Mouse (Mus musculus) E14TG2a.4 (cell line): ENCODE results near the gene Abhd16a.

Source experiments
- H3K27me3 ChIP-seq: 2 replicates; pipeline ENCODE4 v1.6.1; 2014; ENCODE audit warnings: low read length, control low read depth; ENCODE audit not compliant: insufficient read depth
- H3K36me3 ChIP-seq: 2 replicates; pipeline ENCODE4 v1.6.1; 2014; ENCODE audit warnings: low read length, control low read depth; ENCODE audit not compliant: insufficient read depth
- H3K4me1 ChIP-seq: replicated peaks from 2 replicates; pipeline ENCODE4 v1.6.1; 2014; ENCODE audit warnings: low read depth, low read length, control low read depth
- H3K4me3 ChIP-seq: replicated peaks from 2 replicates; pipeline ENCODE4 v1.5.1; 2014; ENCODE audit warnings: mild to moderate bottlenecking, low read length
- H3K9me3 ChIP-seq: 2 replicates; pipeline ENCODE4 v1.6.1; 2014; ENCODE audit warnings: low read length, control low read depth
- CTCF ChIP-seq: conservative IDR thresholded peaks from 2 replicates; pipeline ENCODE4 v1.5.1; 2014; ENCODE audit warnings: low read length
- NANOG ChIP-seq: IDR thresholded peaks from 2 replicates; pipeline ENCODE4 v1.6.1; 2014; ENCODE audit warnings: borderline replicate concordance, low read length, mixed read lengths
- POU5F1 ChIP-seq: IDR thresholded peaks from 2 replicates; pipeline ENCODE4 v1.6.1; 2014; ENCODE audit warnings: low read length, borderline replicate concordance

Abhd16a gene

DNA sequence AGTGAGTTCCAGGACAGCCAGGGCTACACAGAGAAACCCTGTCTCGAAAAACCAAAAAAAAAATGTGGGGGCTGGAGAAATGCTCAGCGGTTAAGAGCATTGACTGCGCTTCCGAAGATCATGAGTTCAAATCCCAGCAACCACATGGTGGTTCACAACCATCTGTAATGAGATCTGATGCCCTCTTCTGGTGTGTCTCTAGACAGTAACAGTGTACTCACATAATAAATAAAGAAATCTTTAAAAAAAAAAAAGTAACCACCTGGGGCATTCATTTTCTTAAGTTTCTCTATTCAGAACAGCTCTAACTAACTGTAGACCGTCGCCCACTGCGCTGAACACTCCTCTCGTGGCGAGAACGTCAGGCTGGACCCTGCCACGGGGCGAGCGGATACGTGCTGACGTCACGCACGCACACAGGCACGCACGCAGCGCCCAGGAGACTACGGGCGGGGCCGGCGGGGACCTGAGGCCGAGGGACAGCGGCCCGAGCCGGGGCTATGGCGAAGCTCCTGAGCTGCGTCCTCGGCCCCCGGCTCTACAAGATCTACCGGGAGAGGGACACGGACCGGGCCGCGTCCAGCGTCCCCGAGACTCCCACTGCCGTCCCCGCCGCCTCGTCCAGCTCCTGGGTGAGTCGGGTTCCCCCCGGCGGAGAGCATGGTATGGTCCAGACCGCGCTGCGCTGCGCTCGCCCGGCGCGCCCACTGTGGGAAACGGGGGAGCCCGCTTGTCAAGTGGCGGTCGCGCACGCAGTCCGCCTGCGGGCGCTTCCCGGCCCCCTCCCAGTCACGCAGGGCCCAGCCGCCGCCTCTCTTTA lies at the start of gene Abhd16a:
Gene Abhd16a, plus strand, starts transcription at position 439 of the 820 bp plus-strand sequence.
- peak within 1 kb of the TSS; percentile 88 for H3K4me3 ChIP-seq
- H3K4me1 ChIP-seq: peaks cover 36% of the 10 kb centered on the region
- peaks cover 36% of the 10 kb centered on the region for H3K36me3 ChIP-seq
- TF ChIP-seq CTCF: no peak
- TF ChIP-seq NANOG: no peak
- no peak for TF ChIP-seq POU5F1
- no peaks in the 10 kb centered on the region for H3K9me3 ChIP-seq
- 0 out of 2 replicates have a peak, but pooled peaks cover 2% of the 10 kb centered on the region for H3K27me3 ChIP-seq

- H3K4me3 ChIP-seq: no peak overlapping the region
- no peaks in the 10 kb centered on the region for H3K36me3 ChIP-seq
- H3K9me3 ChIP-seq: no peaks in the 10 kb centered on the region
These were observed 45.3 kb upstream of the Abhd16a start for GRCm38 (mm10) chr17:35043794-35044193.

GRCm38 (mm10) chr17:35044904-35045806 lies 43.9 kb upstream of the Abhd16a start:
- H3K27me3 ChIP-seq: peaks cover 30% of the 10 kb centered on the region
- TF ChIP-seq POU5F1 (no peak), CTCF (no peak), NANOG (no peak)
- peak overlapping the region; percentile 86; the same call in 1 of the 2 replicates for H3K4me3 ChIP-seq
- H3K4me1 ChIP-seq: peaks cover 48% of the 10 kb centered on the region
- H3K36me3 ChIP-seq: no peaks in the 10 kb centered on the region
- H3K9me3 ChIP-seq: no peaks in the 10 kb centered on the region

More at GRCm38 (mm10) chr17:35043794-35044193, 45.3 kb upstream of the Abhd16a start:
- no peak for TF ChIP-seq NANOG
- no peak for TF ChIP-seq CTCF
- Histone ChIP-seq H3K4me1 (peaks cover 34% of the 10 kb centered on the region), H3K27me3 (peaks cover 30% of the 10 kb centered on the region)

- H3K9me3 ChIP-seq: no peaks in the 10 kb centered on the region
- no peaks in the 10 kb centered on the region for H3K36me3 ChIP-seq
- H3K4me1 ChIP-seq: peaks cover 53% of the 10 kb centered on the region
- peaks cover 30% of the 10 kb centered on the region for H3K27me3 ChIP-seq
- TF ChIP-seq CTCF: no peak
- TF ChIP-seq NANOG: no peak
- no peak for TF ChIP-seq POU5F1
- peak overlapping the region; percentile 86 for H3K4me3 ChIP-seq
These were observed 43.0 kb upstream of the Abhd16a start for GRCm38 (mm10) chr17:35045807-35046680.

- no peak for TF ChIP-seq POU5F1
- no peak for TF ChIP-seq NANOG
- TF ChIP-seq CTCF: no peak
- peak within 1 kb of the TSS; percentile 86 for H3K4me3 ChIP-seq
These were observed 42.2 kb upstream of the Abhd16a start, which contains the start of gene Msh5 for GRCm38 (mm10) chr17:35046681-35047455. Gene Msh5, minus strand, starts transcription at chr17:35046745.

GRCm38 (mm10) chr17:35047688-35048087 lies 41.4 kb upstream of the Abhd16a start:
- Histone ChIP-seq H3K9me3 (no peaks in the 10 kb centered on the region), H3K4me1 (peaks cover 68% of the 10 kb centered on the region), H3K36me3 (peaks cover 6% of the 10 kb centered on the region), H3K4me3 (no peak overlapping the region), H3K27me3 (peaks cover 30% of the 10 kb centered on the region)
- TF ChIP-seq POU5F1 (no peak), NANOG (no peak), CTCF (no peak)

More at GRCm38 (mm10) chr17:35046681-35047455, 42.2 kb upstream of the Abhd16a start, which contains the start of gene Msh5:
- Histone ChIP-seq H3K4me1 (peaks cover 60% of the 10 kb centered on the region), H3K27me3 (peaks cover 30% of the 10 kb centered on the region), H3K36me3 (no peaks in the 10 kb centered on the region), H3K9me3 (no peaks in the 10 kb centered on the region)
